Mouse (Mus musculus): ENCODE data around the gene Brms1.

Gene Brms1

DNA sequence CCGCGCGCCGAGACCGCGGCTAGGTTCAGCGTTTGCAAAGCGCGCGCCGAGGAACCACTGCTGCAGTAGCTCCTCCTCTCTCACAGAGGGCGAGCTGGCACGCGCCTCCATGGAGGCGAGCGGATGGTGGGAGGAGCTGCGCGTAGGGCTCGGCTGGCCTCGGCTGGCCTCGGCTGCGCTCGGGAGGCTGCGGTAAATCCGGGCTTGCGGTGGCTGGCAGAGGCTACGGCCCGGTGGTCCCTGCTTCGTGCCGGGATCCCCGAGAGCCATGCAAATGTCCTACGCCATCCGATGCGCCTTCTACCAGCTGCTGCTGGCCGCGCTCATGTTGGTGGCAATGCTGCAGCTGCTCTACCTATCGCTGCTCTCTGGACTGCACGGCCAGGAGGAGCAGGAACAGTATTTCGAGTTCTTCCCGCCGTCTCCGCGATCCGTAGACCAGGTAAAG, 2.4 kb upstream of the Brms1 start, which contains the start of the genes B4gat1 and AC124502.3:
B4gat1 (plus strand) TSS at position 118 of the 448 bp plus-strand sequence.
AC124502.3 (plus strand) TSS at position 183 of the 448 bp plus-strand sequence.
- peak; percentile 81 to 87 for DNase-seq (ENCODE audit: low spot score in 2 of 2)

DNA sequence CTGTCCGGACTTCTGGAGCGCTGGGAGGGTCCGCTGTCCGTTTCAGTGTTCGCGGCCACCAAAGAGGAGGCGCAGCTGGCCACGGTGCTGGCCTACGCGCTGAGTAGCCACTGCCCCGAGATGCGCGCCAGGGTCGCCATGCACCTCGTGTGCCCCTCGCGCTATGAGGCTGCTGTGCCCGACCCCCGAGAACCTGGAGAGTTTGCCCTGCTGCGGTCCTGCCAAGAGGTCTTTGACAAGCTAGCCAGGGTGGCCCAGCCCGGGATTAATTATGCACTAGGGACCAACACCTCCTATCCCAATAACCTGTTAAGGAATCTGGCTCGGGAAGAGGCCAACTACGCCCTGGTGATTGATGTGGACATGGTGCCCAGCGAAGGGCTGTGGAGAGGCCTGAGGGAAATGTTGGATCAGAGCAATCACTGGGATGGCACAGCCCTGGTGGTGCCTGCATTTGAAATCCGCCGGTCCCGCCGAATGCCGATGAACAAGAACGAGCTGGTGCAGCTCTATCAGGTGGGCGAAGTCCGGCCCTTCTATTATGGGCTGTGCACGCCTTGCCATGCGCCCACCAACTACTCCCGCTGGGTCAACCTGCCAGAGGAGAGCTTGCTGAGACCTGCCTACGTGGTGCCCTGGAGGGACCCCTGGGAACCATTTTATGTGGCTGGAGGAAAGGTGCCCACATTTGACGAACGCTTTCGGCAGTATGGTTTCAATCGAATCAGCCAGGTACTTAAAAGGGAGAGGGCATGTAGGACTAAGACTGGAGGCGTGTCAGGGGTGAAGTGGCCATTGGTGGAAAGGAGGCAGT, 1.6 kb upstream of the Brms1 start:
- no peak for DNase-seq (ENCODE audit: low spot score in 2 of 2)

DNA sequence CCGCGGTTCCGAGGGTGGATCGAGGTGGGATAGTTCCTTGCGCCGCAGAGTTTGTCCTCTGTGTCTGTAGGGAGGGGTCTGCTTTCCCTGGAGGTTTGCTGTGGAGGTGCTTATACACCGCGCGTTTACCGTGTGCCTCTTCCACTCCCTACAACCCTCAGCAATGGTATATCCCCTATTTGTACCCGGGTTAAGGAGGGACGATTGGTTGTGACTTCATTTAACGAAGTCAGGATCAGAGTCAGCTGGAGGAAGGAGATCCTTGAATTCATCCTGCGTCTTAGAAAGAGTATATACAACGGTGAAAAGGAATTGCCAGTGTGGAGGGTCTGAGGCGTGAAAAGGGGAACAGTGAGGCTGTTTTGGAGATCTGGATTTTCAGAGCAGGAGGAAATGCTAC, 434 bp downstream of the Brms1 start:
- no peak for DNase-seq (ENCODE audit: low spot score in 2 of 2)

DNA sequence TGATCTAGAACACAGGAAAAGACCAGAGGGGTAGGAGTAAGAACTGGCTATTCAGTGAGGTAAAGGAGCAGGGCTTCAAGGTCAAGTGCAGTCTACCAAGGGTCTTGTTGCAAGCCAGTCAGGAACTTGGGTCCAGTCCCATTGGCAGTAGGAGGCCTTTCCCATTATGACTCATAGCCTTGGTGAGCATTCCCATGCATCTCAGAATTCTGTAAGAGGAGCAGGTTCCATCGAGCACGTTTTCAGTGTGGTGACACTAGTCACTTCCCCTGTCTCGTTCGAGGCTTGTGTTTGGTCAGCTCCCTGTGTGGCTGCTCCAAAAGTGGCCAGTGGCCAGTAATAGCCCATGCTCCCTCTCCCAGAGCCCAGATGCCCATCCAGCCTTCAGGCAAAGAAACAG, 4.4 kb downstream of the Brms1 start:
- DNase-seq (ENCODE audit: low spot score in 2 of 2): no peak

DNA sequence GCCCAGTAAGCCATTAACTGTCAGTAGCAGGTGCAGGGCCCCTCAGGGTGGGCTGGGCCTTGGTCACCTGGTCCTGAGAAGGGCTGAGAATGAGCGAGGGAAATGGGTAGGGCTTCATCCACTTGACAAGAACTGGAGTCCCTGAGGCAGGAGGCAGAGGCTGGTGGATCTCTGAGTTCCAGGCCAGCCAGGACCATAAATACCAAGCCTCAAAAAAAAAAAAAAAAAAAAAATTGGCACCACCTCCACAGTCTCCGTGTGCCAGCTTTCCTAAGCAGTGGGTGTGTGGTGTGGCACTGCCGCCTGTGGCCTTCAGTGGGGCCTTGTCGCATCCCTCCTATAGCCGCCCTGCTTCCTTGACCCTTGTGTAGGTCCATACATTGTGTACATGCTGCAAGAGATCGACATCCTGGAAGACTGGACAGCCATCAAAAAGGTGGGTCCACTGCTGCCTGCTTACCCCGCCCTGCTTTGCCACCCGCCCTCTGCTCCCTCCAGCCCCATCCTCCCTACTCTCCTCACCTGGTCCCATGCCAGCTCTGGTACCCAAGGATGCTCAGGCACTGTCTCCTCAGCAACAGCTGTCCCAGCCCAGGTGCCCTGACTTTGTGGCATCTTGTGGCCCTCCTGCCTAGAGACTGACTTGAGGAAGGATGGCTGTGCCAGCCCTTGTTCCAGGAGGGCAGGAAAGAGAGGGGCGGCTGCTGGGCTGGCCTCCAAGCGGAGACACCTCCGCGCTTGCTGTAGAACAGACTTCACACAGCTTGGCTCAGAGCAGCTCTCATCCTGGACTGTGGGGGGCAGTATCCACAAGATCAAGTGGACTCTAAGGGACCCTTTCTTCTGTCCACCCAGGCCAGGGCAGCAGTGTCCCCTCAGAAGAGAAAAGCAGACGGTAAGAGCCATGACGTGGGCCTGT, 7.2 kb downstream of the Brms1 start:
- no peak for DNase-seq (ENCODE audit: low spot score in 2 of 2)

DNA sequence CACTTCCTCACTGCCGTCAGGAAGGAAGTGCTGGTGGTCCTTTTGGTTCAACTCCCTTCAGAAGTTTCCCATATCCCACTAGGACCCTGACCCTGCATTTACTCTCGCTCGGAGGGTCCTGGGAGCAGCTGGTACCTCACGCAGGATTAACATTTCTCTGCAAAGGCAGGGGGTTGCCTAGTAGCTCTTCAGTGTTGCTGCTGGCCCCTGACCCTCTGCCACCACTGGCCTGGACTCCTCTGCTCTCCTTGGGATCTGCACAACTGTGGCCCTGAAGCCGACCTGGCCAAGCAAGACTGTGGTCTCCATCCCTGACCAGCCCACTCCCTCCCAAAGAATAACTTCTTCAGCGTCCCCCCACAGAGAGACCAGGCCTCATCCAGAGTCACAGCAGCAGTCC, 8.2 kb downstream of the Brms1 start:
- no peak for DNase-seq (ENCODE audit: low spot score in 2 of 2)

DNA sequence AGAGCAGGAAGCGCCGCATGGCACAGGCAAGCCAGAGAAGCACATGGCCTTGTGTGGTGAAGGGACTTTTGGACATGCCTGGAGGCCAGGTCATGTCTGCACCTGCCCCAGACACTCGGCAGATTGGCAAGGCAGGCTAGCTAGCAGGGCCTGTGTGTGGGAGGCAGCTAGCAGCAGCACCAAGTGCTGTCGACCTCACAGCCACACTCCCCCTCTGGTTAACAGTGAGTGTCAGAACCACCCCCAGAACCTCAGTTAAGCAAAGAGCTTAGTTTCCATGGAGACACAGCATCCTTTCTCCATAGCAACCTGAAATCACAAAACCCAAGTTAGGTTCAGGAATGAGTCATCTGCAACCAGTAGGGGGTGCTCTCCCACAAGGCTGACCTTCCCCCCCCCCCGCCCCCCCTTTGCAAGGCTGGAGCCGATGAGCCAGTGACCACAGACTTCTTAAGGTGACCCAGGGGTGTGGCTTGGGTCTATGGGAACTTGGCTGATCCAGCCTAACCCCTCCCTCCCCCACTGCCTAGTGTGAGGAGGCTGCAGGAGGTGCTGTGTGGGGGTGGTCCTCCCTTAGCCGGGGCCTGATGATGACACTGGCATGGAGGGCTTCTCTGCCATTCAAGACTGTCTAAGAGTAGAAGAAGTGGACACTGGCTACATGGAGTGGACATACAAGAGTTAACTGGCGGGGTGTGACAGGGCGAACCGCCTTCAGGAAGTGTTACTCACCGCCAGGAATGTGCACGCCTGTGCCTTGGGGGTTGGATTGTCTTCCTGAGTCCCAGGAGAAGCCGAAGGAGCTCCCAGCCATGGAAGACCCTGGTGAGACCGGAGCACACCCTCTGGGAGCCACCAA, 9.1 kb downstream of the Brms1 start, which contains the start of gene Rin1:
Rin1 (plus strand) TSS at position 435 of the 859 bp plus-strand sequence.
- peak; percentile 71 to 78 for DNase-seq (ENCODE audit: low spot score in 2 of 2)

DNA sequence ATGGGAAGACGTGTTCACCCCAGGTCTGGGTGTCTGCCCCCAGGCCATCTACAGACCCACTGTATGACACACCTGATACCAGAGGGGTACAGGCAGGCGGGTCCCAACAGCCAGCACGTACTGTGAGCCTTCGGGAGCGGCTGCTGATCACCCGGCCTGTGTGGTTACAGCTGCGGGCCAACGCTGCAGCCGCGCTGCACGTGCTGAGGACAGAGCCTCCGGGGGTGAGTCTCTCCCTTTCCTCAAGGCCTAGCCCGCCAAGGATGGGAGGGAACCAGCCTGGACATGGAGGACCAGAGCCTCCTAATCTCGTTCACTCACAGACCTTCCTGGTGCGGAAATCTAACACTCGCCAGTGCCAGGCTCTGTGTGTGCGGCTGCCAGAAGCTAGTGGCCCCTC, 9.9 kb downstream of the Brms1 start:
- no peak for DNase-seq (ENCODE audit: low spot score in 2 of 2)

DNA sequence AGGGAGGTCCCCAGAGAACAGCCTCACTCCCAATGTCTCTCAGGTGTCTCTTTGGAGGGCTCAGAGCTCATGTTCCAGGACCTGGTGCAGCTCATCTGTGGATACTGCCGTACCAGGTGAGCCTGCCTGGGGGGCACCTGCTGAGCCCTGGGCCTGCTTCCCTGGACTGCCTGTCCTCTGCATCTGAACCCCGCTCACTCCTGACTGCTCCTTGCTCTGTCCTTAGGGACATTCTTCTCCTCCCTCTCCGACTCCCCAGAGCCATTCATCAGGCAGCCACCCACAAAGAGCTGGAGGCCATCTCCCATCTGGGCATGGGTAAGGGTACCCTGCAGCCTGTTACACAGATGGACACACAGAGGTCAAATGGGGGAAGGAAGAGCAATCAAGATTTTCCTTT, 10.4 kb downstream of the Brms1 start:
- DNase-seq (ENCODE audit: low spot score in 2 of 2): no peak

DNA sequence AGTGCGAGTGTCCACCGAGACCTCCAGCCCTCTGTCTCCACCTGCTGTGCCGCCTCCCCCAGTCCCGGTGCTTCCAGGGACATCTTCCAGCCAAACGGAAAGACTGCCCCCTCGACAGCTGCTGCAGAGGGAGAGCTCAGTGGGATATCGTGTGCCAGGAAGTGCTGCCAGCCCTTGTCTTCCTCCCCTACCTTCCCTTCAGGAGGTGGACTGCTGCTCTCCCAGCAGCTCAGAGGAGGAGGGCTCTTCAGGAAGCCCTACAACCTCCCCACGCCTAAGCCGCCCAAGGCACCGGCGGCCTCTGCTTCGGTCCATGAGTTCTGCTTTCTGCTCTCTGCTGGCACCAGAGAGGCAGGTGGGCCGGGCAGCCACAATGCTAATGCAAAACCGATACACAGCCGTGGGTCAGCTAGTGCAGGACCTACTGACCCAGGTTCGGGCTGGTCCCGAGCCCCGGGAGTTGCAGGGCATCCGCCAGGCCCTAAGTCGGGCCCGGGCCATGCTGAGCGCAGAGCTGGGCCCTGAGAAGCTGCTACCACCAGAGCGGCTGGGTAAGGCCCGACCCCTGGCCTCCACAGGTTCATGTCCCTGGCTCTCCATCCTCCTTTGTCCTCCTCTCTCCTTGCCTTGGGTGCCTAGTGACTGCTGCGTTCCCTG, 11.1 kb downstream of the Brms1 start:
- no peak for DNase-seq (ENCODE audit: low spot score in 2 of 2)

DNA sequence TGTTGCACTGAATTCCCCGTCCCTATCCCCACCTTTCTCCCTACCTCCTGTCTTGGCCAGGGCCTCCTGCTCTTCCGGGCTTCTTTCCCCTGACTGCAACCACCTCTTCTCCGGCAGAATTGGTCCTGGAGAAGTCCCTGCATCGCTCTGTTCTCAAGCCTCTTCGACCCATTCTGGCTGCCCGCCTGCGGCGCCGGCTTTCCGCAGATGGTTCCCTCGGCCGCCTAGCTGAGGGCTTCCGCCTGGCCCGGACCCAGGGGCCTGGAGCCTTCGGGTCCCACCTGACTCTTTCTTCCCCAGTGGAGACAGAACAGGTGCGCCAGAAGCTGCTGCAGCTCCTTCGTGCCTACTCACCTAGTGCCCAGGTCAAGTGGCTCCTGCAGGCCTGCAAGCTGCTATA, 11.7 kb downstream of the Brms1 start:
- no peak for DNase-seq (ENCODE audit: low spot score in 2 of 2)

DNA sequence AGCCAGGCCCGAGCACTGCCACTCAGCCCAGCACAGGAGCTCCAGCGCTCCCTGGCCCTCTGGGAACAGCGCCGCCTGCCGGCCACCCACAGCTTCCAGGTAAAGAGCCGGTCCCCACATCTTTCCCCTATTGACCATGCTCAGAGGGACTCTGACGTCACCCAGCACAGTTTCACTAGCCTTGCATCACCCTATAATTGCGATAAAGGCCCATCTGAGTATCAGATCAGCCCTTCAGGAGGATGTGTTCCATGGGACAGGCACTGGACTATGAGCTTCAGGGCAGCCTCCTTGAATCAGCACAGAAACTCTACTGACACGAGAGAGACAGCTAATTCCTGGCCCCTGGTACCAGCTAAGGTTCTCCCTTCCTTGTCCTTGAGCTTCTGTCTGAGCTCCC, 12.8 kb downstream of the Brms1 start:
- DNase-seq (ENCODE audit: low spot score in 2 of 2): no peak

DNA sequence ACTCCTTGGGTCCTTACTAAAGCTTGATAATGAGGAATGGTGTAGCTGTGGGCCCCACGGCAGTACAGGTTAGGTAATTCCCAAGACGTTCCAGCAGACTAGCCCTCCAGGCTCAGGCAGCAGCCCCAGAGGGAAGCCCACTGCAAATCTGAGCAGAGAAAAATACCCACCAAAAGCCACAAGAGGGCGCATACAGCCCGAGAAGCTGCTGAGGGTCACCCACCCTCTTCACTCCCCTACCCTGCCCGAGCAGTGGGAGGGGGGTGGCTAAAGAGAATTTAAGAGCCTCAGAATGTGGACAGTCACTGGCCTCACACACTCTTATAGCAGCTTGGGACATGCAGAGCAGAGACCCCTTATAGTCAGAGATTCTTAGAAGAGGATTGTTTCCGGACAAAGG, 15.1 kb downstream of the Brms1 start:
- DNase-seq (ENCODE audit: low spot score in 2 of 2): no peak

DNA sequence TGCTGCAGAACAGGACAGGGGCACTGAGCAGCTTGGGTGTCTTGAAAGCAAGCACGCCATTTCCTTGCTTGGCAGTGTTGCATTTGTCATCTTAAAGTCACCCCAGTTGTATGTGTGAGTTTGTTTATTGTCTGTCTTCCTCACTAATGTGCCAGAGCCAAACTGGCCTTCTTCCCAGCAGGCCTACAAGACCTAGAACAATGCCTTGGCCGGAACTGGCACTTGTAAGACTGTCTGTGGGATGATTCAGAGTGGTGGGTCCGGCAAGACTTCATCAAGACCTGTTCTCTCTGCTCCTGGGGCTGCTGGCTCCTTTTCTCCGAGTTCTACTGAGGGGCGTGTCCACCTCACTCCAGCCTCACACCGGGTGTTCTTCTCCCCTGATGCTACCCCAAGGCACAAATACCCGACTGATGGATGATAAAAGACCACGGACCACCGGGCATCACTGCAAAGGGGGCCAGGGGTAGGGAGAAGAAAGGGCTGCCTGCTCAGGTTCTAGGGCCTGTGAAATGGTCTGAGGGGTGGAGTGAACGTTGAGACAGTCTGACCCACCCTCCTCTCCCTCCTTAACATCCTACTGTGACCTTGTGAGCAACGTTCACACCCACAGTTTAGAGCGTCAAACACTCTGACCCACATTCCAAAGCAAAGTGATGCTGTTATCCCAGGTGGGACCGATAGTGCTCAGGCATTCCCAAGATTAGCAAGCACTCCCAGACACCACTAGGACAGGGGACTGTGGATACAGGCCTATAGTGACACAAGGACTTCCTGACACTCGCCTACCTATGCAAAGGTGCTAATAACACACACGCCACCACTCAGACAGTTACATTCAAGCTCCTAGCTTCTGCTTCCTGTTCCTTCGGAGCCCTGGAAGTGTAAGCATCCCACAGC, 17.0 kb downstream of the Brms1 start:
- DNase-seq (ENCODE audit: low spot score in 2 of 2): no peak

DNA sequence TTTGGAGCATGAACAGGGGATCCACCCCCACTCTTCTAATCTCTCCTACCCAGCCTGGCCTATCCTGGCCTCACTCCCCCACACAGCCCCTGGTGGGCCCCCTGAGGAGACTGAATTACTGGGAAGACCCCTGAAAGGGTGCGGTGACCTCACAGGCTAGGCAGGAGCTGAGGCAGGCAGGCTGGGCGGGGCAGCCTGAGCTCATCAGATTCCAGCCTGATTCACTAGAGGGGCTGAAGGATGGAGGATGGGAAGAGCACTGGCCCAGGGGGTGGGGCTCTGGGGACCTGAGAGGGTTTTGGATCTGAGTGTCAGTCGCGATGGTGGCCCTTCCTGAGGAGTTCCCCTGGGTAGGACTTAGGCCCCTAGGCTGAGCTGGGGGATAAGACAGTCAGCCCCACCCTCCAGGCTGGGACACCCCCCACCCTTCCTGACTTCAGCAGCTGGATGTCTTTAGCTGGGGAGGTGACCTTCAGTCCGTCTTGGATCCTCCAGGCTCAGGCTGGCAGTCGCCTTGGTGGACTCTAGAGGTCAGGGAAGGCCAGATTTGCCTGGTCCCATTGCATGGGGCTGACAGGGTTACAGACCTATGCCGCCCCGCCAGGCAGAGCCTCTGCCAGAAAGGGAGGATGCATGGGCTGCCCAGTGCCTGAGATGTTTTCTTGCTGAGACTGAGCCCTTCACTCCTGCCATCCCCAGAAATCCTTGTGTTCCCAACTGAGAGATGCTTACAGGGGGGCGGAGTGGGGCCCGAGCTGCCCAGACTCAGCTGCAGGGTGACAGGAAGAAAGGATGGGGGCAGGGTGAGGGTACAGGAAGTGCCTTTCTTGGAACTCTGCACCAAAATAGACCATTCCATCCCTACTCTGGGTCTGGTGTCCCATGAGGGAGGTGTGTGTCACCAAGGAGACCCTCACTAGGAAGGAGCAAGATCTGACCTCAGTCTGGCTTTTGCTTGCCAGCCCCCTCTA, 17.9 kb downstream of the Brms1 start:
- peak in 1 of 2 experiments; percentile 42 for DNase-seq (ENCODE audit: low spot score in 2 of 2)

DNA sequence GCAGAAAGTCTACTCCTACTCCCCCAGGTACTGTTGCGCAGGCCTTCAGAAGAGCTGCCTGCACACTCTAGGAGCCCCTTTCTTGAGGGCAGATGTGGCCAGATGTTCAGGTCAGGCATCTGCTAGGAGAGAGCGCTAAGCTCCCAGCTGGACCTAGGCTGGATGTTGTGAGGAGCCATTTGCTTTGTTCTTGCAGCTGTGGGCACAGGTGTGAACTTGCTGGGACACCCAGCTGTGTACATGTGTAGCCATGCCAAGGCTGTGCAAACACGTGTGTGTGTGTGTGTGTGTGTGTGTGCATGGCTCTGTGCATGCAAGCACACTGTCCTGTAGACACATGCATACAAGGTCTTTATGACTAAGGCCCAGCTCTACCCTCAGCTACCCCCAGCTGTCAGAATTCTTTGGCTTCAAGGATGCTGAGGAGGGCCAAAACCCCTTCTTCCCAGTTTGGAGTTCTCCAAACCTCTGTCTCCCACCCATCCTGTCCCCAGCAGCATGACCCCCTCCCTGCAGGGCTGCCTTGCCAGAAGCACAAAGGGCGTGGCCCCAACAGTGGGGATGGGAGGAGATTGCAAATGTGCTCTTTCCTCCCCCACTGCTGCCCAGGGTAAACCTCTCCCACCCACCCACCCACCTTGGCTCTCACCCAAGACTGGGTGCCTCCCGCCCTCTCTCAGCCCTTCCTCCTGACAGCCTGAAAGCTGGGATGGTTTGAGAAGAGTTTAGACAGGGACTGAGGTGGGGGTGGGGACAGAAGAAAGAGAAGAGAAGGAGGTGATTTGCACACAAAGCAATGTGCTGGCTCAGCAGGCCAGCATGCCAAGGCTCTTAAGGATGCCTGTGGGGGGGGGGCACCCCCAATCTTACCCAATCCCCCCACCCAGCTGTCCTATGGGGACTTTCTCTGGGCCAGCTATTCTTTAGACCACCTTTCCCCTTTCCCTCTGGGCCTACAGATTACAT, 19.5 kb downstream of the Brms1 start:
- DNase-seq (ENCODE audit: low spot score in 2 of 2): peak; percentile 55 to 63

DNA sequence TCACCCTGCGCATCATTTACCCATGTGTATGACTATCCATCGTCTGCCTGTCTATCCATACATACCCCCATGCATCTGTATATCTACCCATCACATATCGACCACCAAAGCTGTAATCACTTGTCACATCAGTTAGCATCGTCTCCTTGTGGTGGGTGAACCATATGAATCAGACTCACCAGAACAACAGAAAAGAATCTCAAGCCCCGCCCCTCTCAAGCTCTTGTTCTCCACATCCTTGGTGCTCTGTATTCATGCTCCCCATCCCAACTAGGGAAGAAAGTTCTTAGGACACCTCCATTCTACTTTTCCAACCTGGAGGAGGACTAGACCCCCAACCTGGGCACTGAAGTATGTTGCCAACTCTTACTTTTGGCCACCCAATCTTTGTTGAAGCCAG, 20.9 kb downstream of the Brms1 start:
- no peak for DNase-seq (ENCODE audit: low spot score in 2 of 2)

DNA sequence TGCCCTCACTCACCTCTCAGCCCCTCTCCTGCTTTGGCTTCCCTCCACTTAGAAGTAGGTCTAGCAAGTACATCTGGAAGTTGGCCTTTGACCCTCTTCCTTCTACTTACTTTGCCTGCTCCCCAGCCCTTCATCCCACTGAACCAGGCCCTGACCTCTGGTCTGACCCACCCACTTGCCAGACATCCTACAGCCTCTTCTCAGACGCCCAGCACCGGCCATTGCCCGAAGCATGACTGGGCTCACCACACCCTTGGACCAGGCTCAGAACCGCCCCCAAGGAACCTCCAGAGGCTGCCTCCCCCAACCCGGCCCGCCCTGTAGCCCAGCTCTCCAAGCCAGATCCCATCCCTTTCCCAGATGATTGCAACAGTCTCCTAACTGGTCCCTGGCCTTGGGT, 21.3 kb downstream of the Brms1 start:
- peak in 1 of 2 experiments; percentile 72 for DNase-seq (ENCODE audit: low spot score in 2 of 2)

All from urinary bladder, postnatal 36 days (tissue).